Mouse (Mus musculus): ENCODE data around the gene Phykpl.

GRCm38 (mm10) chr11:51627425-51627824, 42.9 kb downstream of the Phykpl start:
- no peak for TF ChIP-seq CTCF (IDR thresholded peaks at IDR 0.05; ENCODE audit: low read depth, low read length)
- TF ChIP-seq POLR2A (IDR thresholded peaks at IDR 0.05; ENCODE audit: extremely low read depth, insufficient read depth, low read length) = no peak
